Comparison of ENCODE assay signal across 8 mouse cellular contexts in the genomic region with DNA sequence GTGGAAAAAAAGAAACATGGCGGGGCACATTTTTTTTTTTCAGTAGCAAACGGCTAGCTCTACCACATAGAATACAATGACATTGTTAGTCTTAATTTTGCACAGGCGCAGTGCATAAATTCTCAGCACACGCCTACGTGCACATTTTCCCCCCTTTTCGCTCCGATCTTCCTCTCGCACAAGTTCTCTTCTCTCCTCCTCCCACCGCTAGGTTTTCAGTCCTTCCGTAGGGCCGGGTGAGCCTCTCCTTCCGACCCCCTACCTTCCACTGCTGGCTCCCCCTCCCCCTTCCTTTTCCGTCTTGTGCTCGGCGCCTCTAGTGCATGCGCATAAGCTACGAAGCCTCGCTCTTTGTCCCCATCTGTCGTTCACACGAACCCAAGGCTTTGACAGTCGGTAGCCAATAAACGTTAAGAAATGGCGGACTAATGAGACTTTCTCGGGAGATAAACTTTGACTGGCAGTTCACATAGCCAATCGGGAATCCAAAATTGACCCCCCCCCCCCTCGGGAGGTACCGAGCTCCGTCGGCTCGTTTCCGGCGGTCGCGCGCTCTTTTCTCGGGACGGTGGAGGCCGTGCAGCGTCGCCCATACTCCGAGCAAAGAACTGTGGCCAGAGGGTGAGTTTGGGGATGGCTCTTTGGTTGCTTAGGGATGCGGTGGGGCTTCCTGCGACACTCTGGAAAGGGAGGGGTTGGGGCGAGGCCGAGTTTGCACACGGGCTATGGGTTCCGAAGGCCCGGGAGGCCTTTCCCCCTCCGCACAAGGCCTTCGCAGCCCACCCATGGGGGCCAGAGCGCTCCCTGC. TPM values are rescaled to one million over a fixed set of nuclear protein-coding genes. Genes with fewer than 3 reads are reported as not detected.
DNase-seq lines count a peak whose midpoint lies in the region; ATAC-seq and TF ChIP-seq lines count a peak whose summit lies in the region.

TSS of gene Nono (plus strand) at position 177 of the 808 bp plus-strand sequence.

- WGBS in hindbrain, embryonic 13.5 days, result 33% methylated on average over 50 of the region's 51 CpGs

- peak; percentile 88 for ATAC-seq in Patski
- peak; percentile 96 for ATAC-seq in hindbrain, embryonic 13.5 days (ENCODE audit: low FRiP score)

- H3K4me1 ChIP-seq in hindbrain, embryonic 13.5 days (replicated peaks), result peaks cover 20% of the 10 kb centered on the region

- DNase-seq in Patski (ENCODE audit: low read depth, low spot score), result peak; percentile 85
- DNase-seq in cerebellum, postnatal 14 days, result peak; percentile 88 to 91
- peak; percentile 67 to 86 for DNase-seq in frontal cortex, postnatal 14 days (ENCODE audit: low spot score in 2 of 2)
- DNase-seq in layer of hippocampus, postnatal 25 days (ENCODE audit: extremely low spot score in 1 of 2, low spot score in 1 of 2), result peak; percentile 58 to 61
- peak; percentile 92 for DNase-seq in lung, postnatal 25 days (ENCODE audit: low spot score)
- DNase-seq in retina, embryonic 14.5 days (ENCODE audit: low spot score), result peak; percentile 94
- DNase-seq in thymus, postnatal 4 days, result peak; percentile 80

- H3K4me2 ChIP-seq in hindbrain, embryonic 13.5 days, result peak within 1 kb of the TSS; percentile 57

- in situ Hi-C loops in Patski (cut with MboI; ENCODE audit: low pct_unique_long_range_greater_than_20kb), result no loop called here

- H3K9ac ChIP-seq in hindbrain, embryonic 13.5 days, result peak within 1 kb of the TSS; percentile 81

- peak within 1 kb of the TSS; percentile 62 for H3K4me3 ChIP-seq in hindbrain, embryonic 13.5 days

- H3K27me3 ChIP-seq in Patski, result no peaks in the 10 kb centered on the region
- H3K27me3 ChIP-seq in hindbrain, embryonic 13.5 days, result no peaks in the 10 kb centered on the region

- POLR2A ChIA-PET in Patski (lab: Charles Lee), result interaction anchor here (1.0 kb wide), 3 partner anchors 10 to 16 kb away, joined by 3 to 4 read pairs (median 4); no protein-coding TSS in a partner anchor

- CTCF ChIA-PET in Patski (lab: Charles Lee), result interaction anchor here (1.4 kb wide), 1 partner anchor 10 kb away, joined by 3 read pairs; no protein-coding TSS in a partner anchor

- peaks cover 3% of the 10 kb centered on the region; the same call in 1 of the 2 replicates for H3K36me3 ChIP-seq in hindbrain, embryonic 13.5 days

- peak within 1 kb of the TSS; percentile 95 for H3K27ac ChIP-seq in hindbrain, embryonic 13.5 days

- H3K9me3 ChIP-seq in hindbrain, embryonic 13.5 days, result no peaks in the 10 kb centered on the region

- TF ChIP-seq CTCF in Patski (IDR thresholded peaks at IDR 0.05), result no peak

RNA-seq across cellular contexts. Expression of gene Nono, which starts in this region (rescaled TPM):
- polyA plus RNA-seq in Patski (2021), result 278 TPM
- 389 and 393 TPM in 2 replicates for polyA plus RNA-seq in hindbrain, embryonic 13.5 days (2015; fragmentation: Nextera tagmentation; extraction: Ambion mirVana)
- total RNA-seq in layer of hippocampus, postnatal 25 days (2021), result 100 to 1,000 TPM; 131 to 158 TPM

Comparison
In these comparisons a context has a peak if more than half of its experiments do, and no peak if none do; other contexts are left out.
1. Peak in every context shown above with its lines: DNase-seq, ATAC-seq, H3K4me3 ChIP-seq and H3K27ac ChIP-seq.